Mouse (Mus musculus): ENCODE data around the gene Rad18. TPM values are rescaled to one million over a fixed set of nuclear protein-coding genes. Genes with fewer than 3 reads are reported as not detected.

Rad18 gene
- total RNA-seq, 2 experiments from 2014 or later: 8.7 TPM

GRCm38 (mm10) chr6:112686485-112686884 lies 10.0 kb downstream of the Rad18 start:
- no peak for DNase-seq (ENCODE audit: low spot score in 2 of 2)

- no peak for DNase-seq (ENCODE audit: low spot score in 2 of 2)
Observed at GRCm38 (mm10) chr6:112684065-112684464, 12.4 kb downstream of the Rad18 start.

DNA sequence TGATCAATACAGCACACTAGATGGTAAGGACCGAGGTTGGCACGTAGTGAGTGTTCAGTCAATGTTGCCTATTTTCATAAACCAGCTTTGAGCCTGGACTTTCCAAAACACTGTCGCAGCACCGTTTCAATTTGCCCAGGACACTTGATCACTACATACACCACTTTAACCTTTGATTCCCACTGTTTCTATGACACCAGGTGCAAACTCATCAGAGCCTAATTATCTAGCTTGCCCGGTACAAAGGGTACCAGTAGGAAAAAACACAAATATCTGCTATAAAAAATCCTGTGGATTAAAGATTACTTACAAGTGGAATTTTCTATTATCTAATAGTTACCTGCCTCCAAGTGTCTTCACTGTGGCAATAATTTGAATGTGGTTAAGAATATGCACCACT lies 64.4 kb downstream of the Rad18 start:
- no peak for DNase-seq (ENCODE audit: low spot score in 2 of 2)

DNA sequence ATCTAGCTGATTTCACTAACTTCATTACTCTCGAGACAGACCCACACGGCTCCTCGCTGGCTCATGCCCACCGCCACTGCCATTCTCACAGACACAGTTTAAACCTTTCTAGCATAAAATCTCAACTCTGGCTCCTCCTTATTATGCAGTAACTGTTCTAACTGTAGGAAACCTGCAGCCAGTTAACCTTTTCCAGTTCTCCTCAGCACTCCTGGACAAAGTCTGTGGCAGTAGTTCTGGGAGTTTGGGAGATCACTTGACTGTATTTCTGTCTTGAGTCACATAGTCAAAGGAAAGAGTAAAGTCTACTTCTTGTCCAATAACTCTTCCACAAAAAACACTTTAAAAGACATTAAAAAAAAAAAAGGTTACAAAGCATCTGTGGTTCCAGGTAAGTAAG lies 66.2 kb downstream of the Rad18 start:
- no peak for DNase-seq (ENCODE audit: low spot score in 2 of 2)

DNA sequence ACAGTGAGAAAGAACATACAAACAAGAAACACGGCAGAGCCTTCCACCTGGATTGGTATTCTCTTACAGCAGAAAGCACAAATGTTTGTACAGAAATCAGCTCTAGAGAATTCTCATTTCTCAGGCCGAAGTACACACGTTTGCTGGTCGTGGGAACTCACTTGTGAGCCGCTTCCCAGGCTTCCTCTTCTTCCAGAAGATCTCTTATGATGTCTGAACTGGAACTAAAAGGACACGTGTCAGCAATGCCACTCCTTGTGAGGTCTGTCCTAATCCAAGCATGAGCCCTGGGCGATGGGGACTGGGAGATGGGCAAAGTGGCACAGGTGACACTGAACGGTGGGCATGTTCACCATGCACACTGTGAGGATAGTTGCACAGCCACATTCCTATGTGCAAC lies 68.2 kb downstream of the Rad18 start:
- no peak for DNase-seq (ENCODE audit: low spot score in 2 of 2)

DNA sequence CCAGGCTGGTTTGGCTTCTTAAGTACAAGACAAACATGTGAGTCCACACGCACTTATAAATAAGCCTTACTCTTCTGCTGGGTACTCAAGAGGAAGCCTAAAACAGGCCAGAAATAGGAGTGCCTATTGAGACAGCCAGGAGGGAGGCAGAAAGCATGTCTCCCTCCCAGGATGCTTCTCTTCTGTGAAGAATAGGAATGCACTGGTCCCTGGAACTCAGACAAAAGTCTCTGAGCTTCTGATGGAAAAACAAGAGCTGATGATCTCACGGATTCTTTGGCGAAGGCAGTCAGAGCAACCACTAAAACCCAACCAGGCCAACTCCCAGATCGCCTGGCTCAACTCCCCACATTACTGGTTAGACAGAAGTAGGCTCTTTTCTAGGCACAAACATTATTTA lies 74.2 kb downstream of the Rad18 start:
- no peak for DNase-seq (ENCODE audit: low spot score in 2 of 2)

DNA sequence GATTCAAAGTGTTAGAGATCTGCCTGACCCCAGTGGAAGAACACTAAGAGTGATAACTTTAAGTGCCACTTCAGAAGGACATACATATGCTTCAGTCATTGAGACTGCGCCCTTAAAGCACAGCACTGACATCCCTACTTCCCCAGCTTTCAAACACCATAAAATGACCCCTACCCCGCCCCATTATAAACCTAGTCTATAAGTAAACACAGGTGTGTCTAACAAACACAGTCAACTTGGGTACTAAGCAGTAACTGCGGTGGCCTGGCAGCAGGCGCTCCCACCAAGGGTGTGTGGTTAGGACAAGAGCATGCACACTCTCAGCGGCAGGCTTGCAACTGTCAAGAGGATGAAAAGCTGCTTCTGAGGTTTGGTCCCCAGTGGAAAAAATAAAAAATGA lies 76.5 kb downstream of the Rad18 start:
- no peak for DNase-seq (ENCODE audit: low spot score in 2 of 2)

DNA sequence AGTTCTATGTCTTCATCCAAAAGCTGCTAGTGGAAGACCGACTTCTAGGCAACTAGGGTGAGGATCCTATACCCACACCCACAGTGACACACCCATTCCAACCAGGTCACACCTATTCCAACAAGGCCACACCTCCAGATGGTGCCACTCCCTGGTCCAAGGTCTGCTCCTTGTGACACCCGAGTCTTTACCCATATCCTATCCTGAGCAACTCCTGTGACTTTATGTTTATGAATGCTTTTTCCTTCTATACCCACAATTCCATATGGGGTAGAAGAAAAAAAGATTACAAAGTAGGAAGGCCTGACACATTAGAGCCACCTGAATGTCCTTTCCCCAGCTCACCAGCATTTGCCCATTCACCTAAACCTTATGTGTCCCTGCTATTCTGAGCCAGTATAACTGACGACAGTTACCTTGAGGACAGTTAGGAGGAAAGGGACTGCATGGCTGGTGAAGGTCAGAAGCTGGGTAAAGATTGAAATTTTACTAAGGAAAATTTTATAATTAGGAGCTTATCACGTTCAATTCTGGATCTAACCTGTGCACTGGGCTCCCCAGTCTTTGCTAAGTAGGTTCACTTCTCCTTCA lies 78.7 kb downstream of the Rad18 start:
- DNase-seq (ENCODE audit: low spot score in 2 of 2): no peak

- no peak for DNase-seq (ENCODE audit: low spot score in 2 of 2)
Observed at GRCm38 (mm10) chr6:112609027-112609426, 87.5 kb downstream of the Rad18 start.

DNA sequence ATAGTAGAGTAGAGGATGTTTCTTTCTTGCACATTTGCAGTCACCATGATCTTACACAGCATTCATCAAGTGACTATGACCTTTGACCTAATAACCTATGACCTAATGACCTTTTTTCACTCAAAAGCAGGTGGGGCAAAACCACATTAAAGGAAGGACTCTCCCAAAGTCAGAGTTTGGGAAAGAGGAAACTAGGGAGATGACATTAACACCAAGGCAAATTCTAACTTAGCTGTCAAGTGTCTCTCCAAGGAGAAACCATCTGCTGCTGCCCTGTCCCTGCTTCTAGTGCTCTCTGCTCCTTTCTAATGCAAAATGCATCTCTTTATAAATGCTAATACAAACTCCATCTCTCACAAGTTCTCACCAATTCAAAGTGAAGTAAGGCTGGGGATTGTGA lies 92.6 kb downstream of the Rad18 start:
- no peak for DNase-seq (ENCODE audit: low spot score in 2 of 2)

DNA sequence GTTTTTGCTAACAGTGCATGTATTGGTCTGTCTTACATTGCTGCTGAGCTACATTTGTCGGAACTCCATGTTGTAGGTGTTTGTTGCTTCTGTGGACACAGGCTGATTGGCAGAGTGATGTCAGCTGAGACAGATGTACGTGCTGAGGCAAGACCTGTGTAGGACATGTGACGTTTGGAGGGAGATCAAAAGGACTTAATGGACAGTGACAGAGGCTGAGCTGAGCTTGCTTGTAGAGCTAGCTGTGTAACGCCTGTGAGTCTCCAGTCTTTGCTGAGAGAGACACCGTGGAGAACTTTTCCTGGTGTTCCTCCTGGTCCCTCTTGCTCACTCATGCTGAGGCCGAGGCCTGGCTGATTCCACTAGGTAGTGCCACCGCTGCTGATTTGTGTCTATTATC lies 101.5 kb downstream of the Rad18 start:
- DNase-seq (ENCODE audit: low spot score in 2 of 2): no peak

DNA sequence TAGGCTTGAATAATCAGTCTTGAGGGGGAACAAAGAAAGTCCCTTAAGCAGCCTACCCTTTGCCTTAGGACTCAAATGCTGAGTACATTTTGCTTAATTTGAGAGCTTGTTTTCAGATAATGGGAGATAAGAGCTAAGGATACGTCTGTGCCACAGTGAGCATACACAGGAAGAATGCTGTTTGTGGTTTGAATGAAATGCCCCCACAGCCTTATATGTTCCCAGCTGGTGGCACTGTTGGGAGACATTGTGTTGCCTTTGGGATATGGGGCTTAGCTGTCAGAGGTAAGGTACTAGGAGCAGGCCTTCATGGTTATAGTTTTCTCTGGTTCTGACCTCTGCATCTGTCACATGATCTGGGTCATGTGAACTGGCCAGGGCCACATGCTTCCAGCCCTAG lies 108.6 kb downstream of the Rad18 start:
- no peak for DNase-seq (ENCODE audit: low spot score in 2 of 2)

- no peak for DNase-seq (ENCODE audit: low spot score in 2 of 2)
Observed at GRCm38 (mm10) chr6:112586999-112587398, 109.5 kb downstream of the Rad18 start.

GRCm38 (mm10) chr6:112584961-112585360 lies 111.5 kb downstream of the Rad18 start:
- DNase-seq (ENCODE audit: low spot score in 2 of 2): no peak

GRCm38 (mm10) chr6:112582022-112582421 lies 114.5 kb downstream of the Rad18 start:
- no peak for DNase-seq (ENCODE audit: low spot score in 2 of 2)

- no peak for DNase-seq (ENCODE audit: low spot score in 2 of 2)
Observed at GRCm38 (mm10) chr6:112577198-112577597, 119.3 kb downstream of the Rad18 start.

DNA sequence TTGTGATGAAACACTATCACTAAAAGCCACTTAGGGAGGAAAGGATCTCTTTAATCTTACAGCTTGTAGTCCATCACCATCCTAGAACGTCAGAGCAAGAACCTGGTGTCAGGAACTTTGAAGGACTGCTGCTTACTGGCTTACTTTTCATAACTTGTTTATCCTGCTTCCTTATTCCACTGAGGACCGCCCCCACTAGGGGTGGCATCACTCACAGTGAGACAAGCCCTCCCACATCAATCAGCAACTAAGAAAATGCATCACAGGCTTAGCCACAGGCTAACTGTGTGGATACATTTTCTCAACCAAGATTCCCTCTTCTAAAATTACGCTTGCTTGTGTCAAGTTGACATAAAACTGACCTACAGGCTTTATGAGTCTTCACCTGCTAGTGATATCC lies 121.9 kb downstream of the Rad18 start:
- DNase-seq (ENCODE audit: low spot score in 2 of 2): no peak

- DNase-seq (ENCODE audit: low spot score in 2 of 2): no peak
Observed at GRCm38 (mm10) chr6:112570413-112570812, 126.1 kb downstream of the Rad18 start.

Other genes with a start within 250 kb of the Rad18 start
- gene Cav3, start 237.2 kb downstream of the Rad18 start, total RNA-seq (2021): 100 to 1,000 TPM; 243 to 287 TPM
- under 1 TPM; 0.20 to 0.21 TPM for gene Oxtr, start 206.7 kb downstream of the Rad18 start, total RNA-seq (2021)

Data from gastrocnemius, postnatal 4 days (tissue).